Mouse (Mus musculus) right cerebral cortex, postnatal 4 days (tissue): ENCODE measurements around the gene Prdm16.

Experiments used
- DNase-seq: peaks from one replicate; pipeline ENCODE4 v3.0.0-alpha.2; 2022

The Prdm16 gene

GRCm38 (mm10) chr4:154549961-154550393 lies 86.7 kb downstream of the Prdm16 start:
- peak; percentile 69 for DNase-seq

DNA sequence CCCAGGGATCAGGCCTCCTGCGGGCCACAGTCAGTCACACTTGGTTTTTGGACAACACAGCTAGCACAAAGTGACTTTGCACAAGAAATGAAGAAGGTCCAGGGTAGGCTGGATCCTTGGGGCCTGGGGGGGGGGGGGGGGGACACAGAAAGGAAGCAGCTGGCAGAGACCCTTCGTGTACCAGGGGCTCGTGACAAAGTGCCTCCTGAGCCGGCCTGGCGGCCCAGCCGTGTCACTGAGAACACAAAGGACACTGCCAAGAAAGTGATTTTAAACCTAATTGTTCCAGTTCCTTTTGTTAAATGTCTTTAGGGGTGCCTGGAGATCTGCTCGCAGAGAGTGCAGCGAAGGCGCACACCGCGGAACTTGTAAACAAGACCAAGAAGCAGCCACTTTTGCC lies 87.2 kb downstream of the Prdm16 start:
- DNase-seq, result no peak

- DNase-seq, result no peak
These were observed 89.4 kb downstream of the Prdm16 start for GRCm38 (mm10) chr4:154547176-154547855.

- no peak for DNase-seq
These were observed 91.4 kb downstream of the Prdm16 start for GRCm38 (mm10) chr4:154545296-154545695.

DNA sequence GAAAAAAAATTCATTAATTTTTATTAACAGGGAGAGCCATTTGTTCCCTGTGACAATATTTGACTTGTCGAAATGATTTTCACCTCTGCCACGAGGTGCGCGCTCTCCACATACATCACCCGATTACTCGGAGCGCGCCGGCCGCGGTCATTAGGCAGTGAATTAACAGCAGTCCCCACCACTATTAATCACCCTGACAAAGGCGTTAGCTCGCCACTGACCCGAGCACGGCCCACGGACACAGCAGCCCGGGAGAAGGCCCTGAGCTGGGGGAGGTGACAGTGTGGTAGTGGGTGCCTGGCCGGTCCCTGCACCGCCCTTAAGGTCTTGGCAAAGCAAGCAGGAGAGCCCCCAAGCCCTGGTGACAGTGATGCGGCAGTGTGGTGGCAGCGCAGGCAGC lies 92.8 kb downstream of the Prdm16 start:
- DNase-seq, result no peak

DNA sequence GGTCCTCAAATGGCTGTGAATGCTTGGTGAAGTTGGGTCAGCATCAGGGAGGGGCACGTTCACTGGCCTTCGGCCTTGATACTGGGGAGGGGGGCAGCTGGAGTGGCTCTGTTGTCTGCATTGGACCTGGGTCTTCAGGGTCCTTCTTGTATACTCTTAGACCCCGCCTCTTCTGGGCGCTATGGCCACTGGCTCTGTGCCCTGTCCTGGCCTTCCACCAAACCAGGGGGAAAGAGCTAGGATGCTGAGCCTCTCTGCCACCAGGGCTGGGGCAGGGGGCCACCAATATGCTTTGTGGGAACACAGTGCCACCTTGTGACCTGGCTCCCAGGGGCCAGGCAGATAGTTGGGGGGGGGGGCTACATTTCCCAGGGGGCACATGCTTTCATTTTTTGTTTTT lies 93.5 kb downstream of the Prdm16 start:
- DNase-seq, result peak; percentile 64

DNA sequence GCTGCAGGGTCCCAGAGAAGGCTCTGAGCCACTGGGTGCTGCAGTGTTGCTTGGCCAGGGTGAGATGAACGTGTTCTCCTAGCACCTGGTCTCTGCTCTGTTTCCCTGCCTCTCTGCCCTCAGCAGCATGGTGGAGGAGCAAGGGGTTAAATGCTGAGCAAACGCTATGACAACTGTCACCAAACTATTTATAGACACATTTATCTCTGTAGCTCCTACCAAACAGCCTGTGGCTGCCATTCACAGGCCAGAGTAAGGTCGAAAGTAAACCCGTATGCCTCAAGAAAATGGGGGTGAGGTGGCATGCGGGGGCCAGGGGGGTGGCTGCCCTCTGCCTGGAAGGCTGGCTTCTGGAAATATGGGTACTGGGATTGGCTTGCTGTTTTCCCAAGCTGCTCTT lies 94.1 kb downstream of the Prdm16 start:
- DNase-seq, result no peak

GRCm38 (mm10) chr4:154541632-154542276 lies 94.9 kb downstream of the Prdm16 start:
- DNase-seq, result no peak

DNA sequence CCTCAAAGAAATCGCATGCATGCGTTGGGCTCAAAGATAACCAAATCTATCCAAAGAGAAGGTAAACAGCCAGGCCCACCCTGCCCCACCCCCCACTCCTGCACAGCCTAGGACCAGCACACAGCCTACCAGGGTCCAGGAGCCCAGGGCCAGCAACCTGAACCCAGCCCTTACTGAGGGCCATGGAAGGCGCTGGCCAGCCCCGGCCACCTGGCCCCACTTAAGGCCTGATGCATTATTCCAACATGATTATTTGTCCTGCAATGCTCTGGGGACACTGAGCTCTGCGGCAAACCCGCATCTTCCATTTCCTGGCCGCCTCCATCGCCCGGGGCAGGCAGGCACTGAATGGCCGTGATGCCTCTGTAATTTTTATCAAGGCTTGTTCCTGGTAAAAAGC lies 96.0 kb downstream of the Prdm16 start:
- DNase-seq, result no peak

DNA sequence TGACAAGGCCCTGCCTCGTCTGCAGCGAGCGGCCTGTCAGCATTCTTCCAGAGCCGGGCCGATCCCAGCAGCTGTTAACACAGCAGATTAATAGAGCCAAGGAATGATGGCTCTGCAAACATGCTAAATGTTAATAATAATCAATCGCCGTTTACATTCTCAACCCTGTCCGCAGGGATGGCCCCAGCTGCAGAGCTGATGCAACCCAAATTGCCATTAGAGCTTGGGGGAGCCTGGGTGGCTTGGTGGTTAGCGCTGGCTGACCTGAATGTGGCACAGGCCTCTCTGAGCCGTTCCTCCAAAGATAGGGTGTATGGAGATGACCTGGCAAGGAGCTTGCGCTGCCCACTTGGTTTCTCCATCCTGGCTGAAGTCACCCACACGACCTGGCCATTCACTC lies 97.0 kb downstream of the Prdm16 start:
- DNase-seq, result no peak

DNA sequence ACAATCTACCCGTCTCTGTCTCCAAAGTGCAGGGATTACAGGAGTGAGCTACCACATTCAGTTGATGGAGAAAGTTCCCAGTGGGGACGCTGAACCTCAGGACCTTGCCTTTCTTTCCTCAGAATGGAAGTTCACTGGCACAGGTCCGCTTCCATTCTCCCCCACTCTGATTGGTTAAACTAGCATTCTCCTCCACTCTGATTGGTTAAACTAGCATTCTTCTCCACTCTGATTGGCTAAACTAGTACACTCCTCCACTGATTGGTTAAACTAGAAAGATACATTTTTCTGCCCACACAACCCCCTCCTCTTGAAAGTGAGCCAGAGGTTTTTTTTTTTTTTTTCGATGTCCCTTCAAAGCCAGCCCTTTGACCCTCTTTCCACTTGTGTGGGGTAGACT lies 97.9 kb downstream of the Prdm16 start:
- no peak for DNase-seq

DNA sequence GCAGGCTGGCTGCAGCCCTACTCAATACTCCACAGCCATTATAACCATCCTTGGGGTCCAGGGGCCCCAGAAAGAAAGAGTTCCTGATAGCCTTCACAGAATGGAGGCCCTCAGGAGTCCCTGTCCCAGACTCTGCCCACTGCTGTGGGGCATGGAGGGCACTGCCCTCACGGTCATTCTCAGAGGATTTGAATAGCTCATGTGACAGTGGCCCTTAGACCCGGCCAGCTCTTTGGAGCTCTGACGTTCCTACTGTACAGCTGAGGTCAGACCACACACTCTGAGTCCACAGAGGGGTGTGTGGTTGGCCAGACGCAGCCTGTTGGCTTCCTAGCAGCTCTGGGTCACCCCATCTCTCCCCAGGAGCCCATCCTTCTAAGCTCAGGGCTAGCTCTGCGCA lies 100.6 kb downstream of the Prdm16 start:
- no peak for DNase-seq

- DNase-seq, result no peak
These were observed 105.3 kb downstream of the Prdm16 start for GRCm38 (mm10) chr4:154531368-154531767.

DNA sequence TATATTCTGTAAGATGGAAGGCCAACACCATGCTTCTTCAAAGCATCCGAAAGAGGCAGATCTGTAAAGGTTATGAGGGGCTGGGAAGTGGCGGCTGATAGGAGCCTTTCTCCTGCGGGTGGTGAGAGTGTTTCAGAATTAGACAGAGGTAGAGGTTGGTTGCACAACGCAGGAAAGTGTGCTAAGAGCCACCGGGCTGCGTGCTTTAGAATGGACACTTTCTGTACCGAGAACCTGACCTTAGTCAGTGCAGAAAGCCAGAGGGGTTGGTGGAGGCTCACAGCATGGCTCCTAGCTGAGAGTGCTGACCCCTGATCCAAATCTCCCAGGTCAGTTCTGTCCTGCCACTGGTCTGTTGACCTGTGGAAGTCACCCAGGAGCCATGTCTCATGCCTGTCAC lies 106.3 kb downstream of the Prdm16 start:
- DNase-seq, result no peak

- peak; percentile 29 for DNase-seq
These were observed 109.2 kb downstream of the Prdm16 start for GRCm38 (mm10) chr4:154527506-154527905.

- DNase-seq, result no peak
These were observed 110.3 kb downstream of the Prdm16 start for GRCm38 (mm10) chr4:154526351-154526786.

GRCm38 (mm10) chr4:154523898-154524297 lies 112.8 kb downstream of the Prdm16 start:
- DNase-seq, result no peak

- DNase-seq, result no peak
These were observed 114.6 kb downstream of the Prdm16 start for GRCm38 (mm10) chr4:154521881-154522676.

- no peak for DNase-seq
These were observed 117.1 kb downstream of the Prdm16 start for GRCm38 (mm10) chr4:154519470-154520037.

DNA sequence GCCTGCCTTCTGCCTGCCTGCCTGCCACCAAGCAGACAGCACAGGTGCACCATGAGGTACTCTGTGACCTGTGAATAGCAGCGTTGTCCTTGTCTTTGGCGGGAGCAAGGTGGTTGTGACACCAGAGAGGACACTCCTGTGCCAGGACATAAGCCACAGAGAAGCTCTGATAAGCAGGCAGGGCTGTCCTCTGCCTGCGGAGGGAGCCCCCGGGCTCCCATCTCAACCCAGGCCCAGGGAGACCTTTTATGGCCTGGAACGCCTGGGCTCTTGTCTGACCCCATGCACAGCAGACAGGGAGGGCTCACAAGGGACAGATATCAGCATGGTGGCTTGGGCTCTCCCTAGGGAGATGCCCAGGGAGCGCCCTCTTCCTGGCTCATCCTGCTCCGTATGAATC lies 118.7 kb downstream of the Prdm16 start:
- no peak for DNase-seq

DNA sequence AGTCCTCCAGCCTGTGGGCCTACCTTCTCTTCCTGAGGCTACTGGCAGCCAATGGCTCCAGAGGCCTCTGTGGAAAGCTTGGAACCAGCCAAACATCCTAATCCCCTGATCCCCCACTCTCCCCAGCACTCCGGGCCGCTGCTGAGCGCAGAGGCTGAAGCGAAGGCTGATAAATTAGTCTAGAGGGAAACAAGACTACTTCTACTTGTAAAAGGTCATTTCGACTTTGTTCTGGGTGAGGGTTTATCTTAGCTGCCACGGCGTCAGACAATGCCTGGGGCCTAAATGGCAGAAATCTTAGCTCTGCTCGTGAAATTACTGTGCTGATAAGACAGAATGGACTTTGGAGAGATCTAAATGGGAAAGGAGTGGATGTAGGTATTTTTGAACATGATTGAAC lies 120.2 kb downstream of the Prdm16 start:
- DNase-seq, result no peak

GRCm38 (mm10) chr4:154513664-154514063 lies 123.0 kb downstream of the Prdm16 start:
- DNase-seq, result no peak

DNA sequence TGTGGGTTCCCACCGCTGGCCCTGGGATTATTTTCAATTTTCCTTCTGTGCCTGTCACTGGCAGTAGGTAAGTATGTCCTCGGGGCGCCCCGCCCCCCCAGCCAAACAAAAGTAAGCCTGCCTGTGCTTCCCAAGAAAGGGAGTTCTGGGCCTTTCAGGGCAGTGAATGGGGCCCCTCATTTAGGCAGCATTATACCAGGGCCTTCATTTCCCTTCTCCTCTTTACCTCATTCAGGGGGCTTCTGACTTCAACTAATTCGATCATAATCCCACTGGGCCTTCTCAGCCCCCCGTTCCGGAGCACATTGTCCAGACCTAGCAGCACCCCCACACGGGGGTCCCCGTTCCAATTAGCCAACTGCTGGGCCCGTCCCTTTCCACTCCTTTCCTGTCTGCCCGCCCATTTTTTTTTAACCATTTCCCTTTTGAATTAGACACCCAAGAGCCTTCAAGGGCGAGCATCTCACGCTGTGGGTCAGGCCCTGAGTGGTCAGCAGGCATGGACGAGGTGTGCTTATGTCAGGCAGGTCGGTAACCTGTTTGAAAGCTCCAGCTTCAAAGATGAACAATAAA lies 124.1 kb downstream of the Prdm16 start:
- no peak for DNase-seq
